Mouse (Mus musculus) CH12.LX (cell line): ENCODE measurements around the gene Ly6g6e.

Source experiments
- CTCF ChIP-seq, 2 experiments: IDR thresholded peaks in 1 of 2; conservative IDR thresholded peaks in 1 of 2; 2 replicates each; pipeline ENCODE4 v1.5.1; 2011 to 2012; ENCODE audit warnings: low read depth in 2 of 2, low read length in 2 of 2, improper control_type of control experiment in 1 of 2, inconsistent platforms in 1 of 2, mild to moderate bottlenecking in 1 of 2, moderate library complexity in 1 of 2
- EP300 ChIP-seq: IDR thresholded peaks from 2 replicates; pipeline ENCODE4 v1.6.1; 2011; ENCODE audit warnings: low read length, improper control_type of control experiment
- HCFC1 ChIP-seq: IDR thresholded peaks from 2 replicates; pipeline ENCODE4 v1.6.1; 2012; ENCODE audit warnings: low read depth, mild to moderate bottlenecking, inconsistent platforms, low read length, improper control_type of control experiment
- JUN ChIP-seq: IDR thresholded peaks from 2 replicates; pipeline ENCODE4 v1.6.1; 2011; ENCODE audit warnings: low read depth, mild to moderate bottlenecking, low read length, improper control_type of control experiment, moderate library complexity; ENCODE audit not compliant: insufficient read depth
- POLR2A ChIP-seq: IDR thresholded peaks from 2 replicates; pipeline ENCODE4 v1.6.1; 2011; ENCODE audit warnings: low read depth, mild to moderate bottlenecking, improper control_type of control experiment, low read length
- ZMIZ1 ChIP-seq: IDR thresholded peaks from 2 replicates; pipeline ENCODE4 v1.6.1; 2012; ENCODE audit warnings: low read depth, mild to moderate bottlenecking, inconsistent platforms, low read length, improper control_type of control experiment

DNA sequence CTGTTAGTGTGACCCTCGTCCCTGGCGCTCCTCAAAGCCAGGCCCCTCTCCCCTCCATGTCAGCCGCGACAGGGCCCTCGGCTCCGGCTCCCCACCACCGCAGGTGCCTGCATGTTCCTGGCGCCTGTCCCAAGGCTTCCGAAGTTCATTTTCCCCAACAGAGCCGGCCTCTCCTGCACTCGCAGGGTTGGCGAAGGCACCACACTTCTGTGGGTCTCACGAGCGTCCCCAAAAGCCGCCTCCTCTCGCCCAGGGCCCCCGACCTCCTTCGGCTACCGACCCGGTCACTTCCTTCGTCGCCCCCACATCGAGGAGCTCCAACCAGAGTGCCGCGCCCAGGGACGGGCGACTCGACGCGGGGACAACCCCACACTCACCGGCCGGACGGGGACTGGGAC, 44.0 kb downstream of the Ly6g6e start:
- TF ChIP-seq JUN = no peak
- no peak for TF ChIP-seq CTCF (conservative IDR thresholded peaks at IDR 0.05 in 1 of 2, IDR thresholded peaks at IDR 0.05 in 1 of 2; ENCODE audit: low read depth in 2 of 2, low read length in 2 of 2)
- no peak for TF ChIP-seq HCFC1
- TF ChIP-seq ZMIZ1 = no peak
- no peak for TF ChIP-seq POLR2A
- no peak for TF ChIP-seq EP300
